Mouse (Mus musculus) c-Kit-positive CD71-negative TER-119-negative erythroid progenitor cells, embryonic 14.5 days (primary cell): Measurements from ENCODE around the gene Adamts15.

Source experiments
- DNase-seq: peaks from one replicate; pipeline ENCODE4 v3.0.0-alpha.2; 2013; ENCODE audit warnings: low read depth

Gene Adamts15

GRCm38 (mm10) chr9:30879248-30879946 is 42.9 kb downstream of the Adamts15 start:
- DNase-seq: no peak

GRCm38 (mm10) chr9:30876552-30876951 is 45.7 kb downstream of the Adamts15 start:
- no peak for DNase-seq

- no peak for DNase-seq
Measured at GRCm38 (mm10) chr9:30855837-30856236, 66.4 kb downstream of the Adamts15 start.

GRCm38 (mm10) chr9:30851841-30852240 is 70.4 kb downstream of the Adamts15 start:
- no peak for DNase-seq

GRCm38 (mm10) chr9:30849951-30850350 is 72.3 kb downstream of the Adamts15 start:
- DNase-seq: no peak

- DNase-seq: no peak
Measured at GRCm38 (mm10) chr9:30849444-30849843, 72.8 kb downstream of the Adamts15 start.
